Mouse (Mus musculus): ENCODE data around the gene Tceanc. TPM values are rescaled to one million over a fixed set of nuclear protein-coding genes. Genes with fewer than 3 reads are reported as not detected.

The Tceanc gene
- total RNA-seq, 2 experiments from 2014 or later, result 1.2 TPM

DNA sequence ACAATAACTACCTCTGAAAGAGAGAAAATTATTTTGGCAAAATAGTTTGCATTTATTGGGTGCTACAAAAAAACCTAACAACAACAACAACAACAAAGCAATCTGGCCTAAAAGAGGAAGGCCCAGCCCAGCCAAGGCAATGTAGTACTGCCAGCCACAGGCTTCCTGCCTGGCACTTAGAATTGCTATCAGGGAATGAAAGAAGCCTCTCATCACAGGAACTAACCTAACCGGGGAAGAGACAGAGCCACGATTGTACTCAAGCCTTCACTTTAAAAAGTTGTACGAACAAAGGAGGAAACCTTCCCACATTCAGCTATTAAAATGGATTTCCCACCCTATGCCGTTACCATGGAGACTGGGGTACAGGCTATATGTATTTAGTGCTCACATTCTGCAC lies 20.6 kb downstream of the Tceanc start:
- DNase-seq (ENCODE audit: low spot score in 2 of 2), result no peak

DNA sequence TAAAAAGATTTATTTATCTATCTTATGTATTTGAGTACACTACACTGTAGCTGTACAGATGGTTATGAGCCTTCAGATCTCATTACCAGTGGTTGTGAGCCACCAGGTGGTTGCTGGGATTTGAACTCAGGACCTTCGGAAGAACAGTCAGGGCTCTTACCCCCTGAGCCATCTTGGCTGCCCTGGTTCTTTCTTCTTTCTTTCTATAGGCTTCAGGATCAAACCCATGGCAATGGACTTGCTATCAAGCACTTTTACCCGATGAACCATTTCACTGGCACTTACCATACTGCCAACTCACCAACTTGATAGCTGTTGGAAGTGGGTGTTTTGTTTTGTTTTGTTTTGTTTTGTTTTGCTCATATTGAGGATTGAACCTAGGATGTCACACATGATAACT lies 23.3 kb downstream of the Tceanc start:
- no peak for DNase-seq (ENCODE audit: low spot score in 2 of 2)

DNA sequence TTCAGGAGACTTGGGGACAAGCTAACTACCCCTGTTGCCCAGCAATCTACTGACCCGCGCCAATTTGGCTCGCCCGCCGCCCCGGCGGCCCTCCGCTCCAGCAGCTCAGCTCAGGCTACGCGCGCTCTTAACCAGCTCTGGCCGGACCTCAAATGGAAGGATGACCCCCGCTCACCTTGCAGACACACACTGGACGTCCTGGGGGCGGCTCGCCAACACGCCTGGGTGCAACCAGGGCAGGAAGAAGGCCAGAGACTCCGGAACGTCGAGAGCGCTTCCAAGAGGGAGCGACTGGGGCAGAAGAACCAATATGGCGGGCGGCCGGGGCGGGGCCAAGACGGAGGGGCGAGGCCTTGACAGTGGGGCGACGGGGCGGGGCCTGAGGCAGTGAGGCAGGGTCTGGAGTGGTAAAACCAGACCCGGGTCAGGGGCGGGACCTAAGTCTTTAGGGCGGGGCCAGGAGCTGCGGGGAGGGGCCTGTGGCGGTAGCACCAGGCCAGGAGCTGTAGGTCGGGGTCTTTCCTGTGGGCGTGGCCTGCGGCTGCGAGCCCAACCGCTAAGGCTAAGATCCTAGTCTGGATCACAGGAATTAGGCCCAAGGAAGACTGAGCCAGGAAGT lies 38.9 kb downstream of the Tceanc start, which contains the start of gene Rab9:
Gene Rab9, minus strand, starts transcription at position 503 of the 619 bp plus-strand sequence.
- DNase-seq (ENCODE audit: low spot score in 2 of 2), result peak; percentile 82 to 89

DNA sequence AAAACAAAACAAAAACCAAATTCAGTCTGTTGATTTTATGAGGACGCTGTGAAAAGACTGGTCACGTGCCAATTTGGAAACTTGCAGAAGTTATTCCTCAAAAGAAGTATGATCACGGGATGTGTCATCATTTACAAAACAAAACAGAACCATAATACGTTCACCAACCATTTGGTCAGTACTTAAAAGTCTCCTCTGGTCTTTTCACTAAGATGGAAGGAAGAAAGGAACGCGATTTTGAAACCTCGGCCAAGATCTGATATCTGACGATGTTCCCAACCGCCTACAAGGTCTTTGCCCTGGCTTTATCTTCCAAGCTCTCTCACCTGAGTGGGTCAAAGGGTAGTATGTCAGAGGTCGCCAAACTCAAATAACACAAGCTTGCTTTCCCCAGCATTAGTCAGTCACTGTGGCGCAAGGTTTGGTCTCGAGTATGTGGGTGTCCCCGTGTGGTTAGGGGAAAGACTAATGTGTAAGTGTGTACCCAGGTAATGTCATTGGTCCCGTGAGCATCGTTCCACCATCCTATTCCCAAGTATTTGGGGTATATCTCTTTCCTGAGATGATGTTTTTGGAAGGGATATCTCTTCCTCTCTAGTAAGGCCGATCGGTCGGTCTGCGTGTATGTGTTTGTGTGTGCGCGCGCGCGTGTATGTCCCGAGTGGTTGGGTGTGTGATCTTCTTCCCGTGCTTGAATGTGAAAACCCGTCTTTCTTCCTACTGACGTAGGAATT lies 39.6 kb downstream of the Tceanc start:
- peak; percentile 3 to 13 for DNase-seq (ENCODE audit: low spot score in 2 of 2)

DNA sequence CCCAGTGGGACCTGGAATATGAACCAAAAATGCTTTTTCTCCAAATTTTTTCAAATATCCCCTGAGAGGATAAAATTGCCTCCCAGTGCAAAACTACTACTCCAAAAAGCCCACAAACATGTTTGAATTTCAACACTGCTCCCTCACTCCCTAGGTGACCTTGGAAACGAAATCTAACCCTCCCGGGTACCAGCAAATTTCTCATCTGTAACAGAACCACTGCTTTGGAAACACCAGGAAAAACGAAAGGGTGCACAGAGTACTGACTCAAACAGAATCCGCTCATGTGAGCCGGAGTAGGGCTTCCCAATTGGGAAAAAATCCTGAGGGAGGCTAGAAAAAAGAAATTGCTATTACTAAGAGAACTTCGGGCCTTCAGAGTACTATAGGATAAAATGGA lies 41.0 kb downstream of the Tceanc start:
- no peak for DNase-seq (ENCODE audit: low spot score in 2 of 2)

DNA sequence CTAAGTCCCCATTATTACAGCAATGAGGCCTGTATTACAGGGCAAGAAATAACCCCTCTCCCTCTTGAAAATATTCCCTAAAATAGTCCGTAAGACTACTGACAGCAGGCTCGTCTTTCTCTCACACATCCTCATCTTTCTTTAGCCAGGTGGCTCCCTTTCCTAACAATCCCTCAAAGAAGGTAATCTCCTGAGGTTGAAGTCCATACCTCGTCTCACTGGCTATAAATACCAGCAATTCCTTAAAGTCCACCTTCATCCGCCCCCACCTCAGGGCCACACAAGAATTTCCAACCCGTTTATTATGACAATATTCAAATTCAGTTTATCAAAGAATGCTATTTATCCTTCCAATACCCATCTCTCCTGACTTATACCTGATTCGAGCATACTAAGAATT lies 45.8 kb downstream of the Tceanc start:
- no peak for DNase-seq (ENCODE audit: low spot score in 2 of 2)

DNA sequence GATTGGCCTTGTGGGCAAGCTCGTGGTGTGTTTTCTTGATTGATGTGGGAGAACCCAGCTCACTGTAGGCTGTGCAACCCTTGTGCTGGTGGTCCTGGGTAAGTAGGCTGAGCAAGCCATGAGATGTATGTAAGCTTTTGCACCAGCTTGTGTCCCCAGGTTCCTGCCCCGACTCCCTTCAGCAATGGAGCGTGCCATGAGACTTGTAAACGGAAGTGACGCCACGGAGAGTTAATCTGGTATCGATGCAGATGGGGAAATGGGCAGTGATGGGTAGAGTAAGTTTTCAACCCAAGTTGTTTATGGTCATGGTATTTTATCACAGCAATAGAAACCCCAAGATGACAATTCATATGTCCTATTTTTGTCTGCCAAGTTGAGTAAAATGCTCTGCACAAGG lies 50.0 kb downstream of the Tceanc start:
- no peak for DNase-seq (ENCODE audit: low spot score in 2 of 2)

DNA sequence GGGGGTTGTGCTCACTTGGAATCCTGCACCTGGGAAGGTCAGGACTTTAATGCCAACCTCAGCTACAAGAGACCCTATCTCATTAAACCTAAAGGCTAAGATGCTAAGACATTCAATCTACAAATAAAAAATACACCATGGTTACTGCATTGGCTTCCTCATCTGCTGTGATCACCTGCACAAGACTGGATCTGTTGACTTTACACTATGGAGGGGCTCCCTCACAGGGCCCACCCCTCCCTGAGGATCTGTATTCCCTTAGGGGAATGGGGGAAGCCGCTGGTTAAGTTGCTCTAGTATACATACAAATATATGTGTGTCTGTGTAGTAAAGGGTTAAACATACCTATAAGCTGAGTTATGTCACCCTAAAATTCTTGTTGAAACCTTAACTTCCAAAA lies 62.8 kb downstream of the Tceanc start:
- no peak for DNase-seq (ENCODE audit: low spot score in 2 of 2)

DNA sequence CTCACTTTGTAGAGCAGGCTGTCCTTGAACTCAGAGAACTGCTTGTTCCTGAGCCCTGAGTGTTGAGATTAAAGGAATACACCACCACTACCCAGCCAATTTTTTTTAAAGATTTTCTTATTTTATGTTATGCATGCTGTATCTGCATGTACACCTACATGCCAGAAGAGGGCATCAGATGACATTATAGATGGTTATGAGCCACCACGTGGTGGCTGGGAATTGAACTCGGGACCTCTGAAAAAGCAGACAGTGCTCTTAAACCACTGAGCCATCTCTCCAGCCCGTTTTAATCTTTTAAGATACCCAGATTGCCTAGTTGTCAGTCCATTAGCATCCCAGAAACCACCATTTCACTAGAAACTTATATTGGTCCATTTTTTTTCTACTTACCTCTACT lies 64.0 kb downstream of the Tceanc start:
- no peak for DNase-seq (ENCODE audit: low spot score in 2 of 2)

DNA sequence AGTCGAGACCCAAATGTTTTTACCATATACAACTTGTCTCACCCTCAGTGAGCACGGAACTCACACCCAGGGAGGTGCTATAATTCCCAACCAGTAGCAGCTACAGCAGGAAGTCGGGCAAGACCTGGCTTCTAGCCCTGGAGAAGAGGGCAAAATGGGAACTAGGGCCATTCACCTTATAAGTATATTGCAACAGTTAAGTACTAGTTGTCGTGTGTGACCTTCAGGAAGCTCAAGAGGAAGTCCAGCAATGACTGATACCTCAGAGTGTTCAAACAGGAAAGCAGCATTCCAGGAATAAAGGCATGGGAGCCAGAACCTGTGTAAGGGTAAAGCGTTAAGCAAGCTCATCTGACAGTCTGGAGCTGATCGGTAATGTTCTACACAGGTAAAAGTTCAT lies 64.8 kb downstream of the Tceanc start:
- no peak for DNase-seq (ENCODE audit: low spot score in 2 of 2)

Other genes with a start within 250 kb of the Tceanc start
- 10 to 100 TPM; 51.9 to 58.3 TPM for gene Trappc2, start 78.0 kb downstream of the Tceanc start, total RNA-seq (2021)
- gene Ofd1, start 77.9 kb downstream of the Tceanc start, total RNA-seq (2021), result 1 to 10 TPM; 5.9 to 6.2 TPM
- gene Rab9, start 38.7 kb downstream of the Tceanc start, total RNA-seq (2021), result 10 to 100 TPM; 31.9 to 37.6 TPM
- gene Egfl6, start 67.2 kb upstream of the Tceanc start, total RNA-seq (2021), result 1 to 10 TPM; 2.3 to 2.5 TPM

Data from left cerebral cortex, adult 18-20 months (tissue).